8 mouse cellular contexts compared by ENCODE assay signal in the genomic region with DNA sequence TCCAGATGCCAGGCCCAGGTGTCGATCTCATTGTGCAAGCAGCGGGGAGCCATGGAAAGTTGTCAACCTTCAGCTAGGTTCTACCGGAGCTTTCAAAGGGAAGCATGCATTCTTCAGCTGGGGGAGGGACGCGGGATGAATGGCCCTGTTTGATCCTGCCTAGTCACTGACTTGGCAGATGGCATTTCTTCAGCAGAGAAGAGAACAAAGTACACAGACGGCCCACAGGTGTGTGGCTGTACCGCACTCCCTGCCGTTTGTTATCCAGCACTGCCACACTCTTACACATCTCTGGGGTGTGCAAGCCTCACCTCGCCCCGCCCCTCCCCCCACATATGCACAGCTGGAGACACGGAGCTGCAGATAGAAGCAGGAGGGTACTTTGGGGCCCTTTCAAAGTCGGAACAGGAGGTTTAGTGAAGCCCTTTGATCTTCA.
DNase-seq lines count a peak whose midpoint lies in the region; ATAC-seq lines count a peak whose summit lies in the region.

No protein-coding gene starts in this region.

- H3K9ac ChIP-seq in hindbrain, embryonic 11.5 days (ENCODE audit: low read depth, low read length): no peak overlapping the region
- no peak overlapping the region for H3K9ac ChIP-seq in hindbrain, embryonic 16.5 days (ENCODE audit: low read depth, low read length)
- H3K9ac ChIP-seq in kidney, embryonic 16.5 days (replicated peaks; ENCODE audit: low read length): no peak overlapping the region
- H3K9ac ChIP-seq in stomach, embryonic 14.5 days (replicated peaks; ENCODE audit: low read depth, low read length): no peak overlapping the region

- H3K4me2 ChIP-seq in hindbrain, embryonic 11.5 days (replicated peaks; ENCODE audit: low read depth, low read length): no peak overlapping the region
- H3K4me2 ChIP-seq in hindbrain, embryonic 16.5 days (ENCODE audit: low read length): no peak overlapping the region
- H3K4me2 ChIP-seq in kidney, embryonic 16.5 days (replicated peaks; ENCODE audit: low read depth, low read length): no peak overlapping the region
- no peak overlapping the region for H3K4me2 ChIP-seq in stomach, embryonic 14.5 days (replicated peaks; ENCODE audit: low read depth, low read length)

- no peaks in the 10 kb centered on the region for H3K9me3 ChIP-seq in hindbrain, embryonic 11.5 days (ENCODE audit: control insufficient read depth, low read length)
- no peaks in the 10 kb centered on the region for H3K9me3 ChIP-seq in hindbrain, embryonic 16.5 days (ENCODE audit: control insufficient read depth, low read length)
- H3K9me3 ChIP-seq in kidney, embryonic 16.5 days (ENCODE audit: low read length): no peaks in the 10 kb centered on the region
- no peaks in the 10 kb centered on the region for H3K9me3 ChIP-seq in stomach, embryonic 14.5 days (ENCODE audit: control insufficient read depth, low read depth, low read length)

- DNase-seq in hindbrain, embryonic 11.5 days (ENCODE audit: low spot score): peak; percentile 12
- DNase-seq in brain, adult 2 months (ENCODE audit: low read depth, low spot score): peak; percentile 22
- DNase-seq in frontal cortex, postnatal 25 days (ENCODE audit: low spot score in 2 of 2): no peak
- no peak for DNase-seq in layer of hippocampus, postnatal 10 days (ENCODE audit: low spot score in 2 of 2)

- H3K27me3 ChIP-seq in hindbrain, embryonic 11.5 days (ENCODE audit: control insufficient read depth, insufficient read depth, low read length): no peaks in the 10 kb centered on the region; the same call in 1 of the 2 replicates
- H3K27me3 ChIP-seq in hindbrain, embryonic 16.5 days (replicated peaks; ENCODE audit: control insufficient read depth, insufficient read depth, low read length): no peaks in the 10 kb centered on the region
- H3K27me3 ChIP-seq in kidney, embryonic 16.5 days (ENCODE audit: insufficient read depth, low read length): no peaks in the 10 kb centered on the region
- H3K27me3 ChIP-seq in stomach, embryonic 14.5 days (ENCODE audit: control insufficient read depth, insufficient read depth, low read length): no peaks in the 10 kb centered on the region

- no peak for ATAC-seq in hindbrain, embryonic 11.5 days (ENCODE audit: low FRiP score)
- no peak; the same call in 1 of the 2 replicates for ATAC-seq in hindbrain, embryonic 16.5 days
- peak; percentile 52; the same call in 1 of the 2 replicates for ATAC-seq in kidney, embryonic 16.5 days (ENCODE audit: low FRiP score, low TSS enrichment)
- peak; percentile 78 for ATAC-seq in stomach, embryonic 14.5 days (ENCODE audit: insufficient number of reproducible peaks, insufficient read depth, low FRiP score, low read depth)
- ATAC-seq in megakaryocyte, adult 5-6 weeks (ENCODE audit: poor library complexity, severe bottlenecking): no peak

- 14% methylated on average over 12 of the region's 12 CpGs for WGBS in hindbrain, embryonic 11.5 days
- 17% methylated on average over 12 of the region's 12 CpGs for WGBS in hindbrain, embryonic 16.5 days
- WGBS in kidney, embryonic 16.5 days: 18% methylated on average over 12 of the region's 12 CpGs
- 17% methylated on average over 12 of the region's 12 CpGs for WGBS in stomach, embryonic 14.5 days

- H3K4me1 ChIP-seq in hindbrain, embryonic 11.5 days (replicated peaks; ENCODE audit: control insufficient read depth, insufficient read depth, low read length): no peaks in the 10 kb centered on the region
- peaks cover 8% of the 10 kb centered on the region for H3K4me1 ChIP-seq in hindbrain, embryonic 16.5 days (ENCODE audit: control insufficient read depth, insufficient read depth, low read depth, low read length)
- H3K4me1 ChIP-seq in kidney, embryonic 16.5 days (ENCODE audit: insufficient read depth, low read length): peaks cover 16% of the 10 kb centered on the region
- H3K4me1 ChIP-seq in stomach, embryonic 14.5 days (ENCODE audit: control insufficient read depth, insufficient read depth, low read length): peaks cover 2% of the 10 kb centered on the region; the same call in 1 of the 2 replicates

- no peak overlapping the region for H3K27ac ChIP-seq in hindbrain, embryonic 11.5 days (ENCODE audit: low read depth, low read length)
- no peak overlapping the region for H3K27ac ChIP-seq in hindbrain, embryonic 16.5 days (ENCODE audit: low read depth, low read length)
- no peak overlapping the region for H3K27ac ChIP-seq in kidney, embryonic 16.5 days (ENCODE audit: low read length)
- peak overlapping the region; percentile 11; the same call in 1 of the 2 replicates for H3K27ac ChIP-seq in stomach, embryonic 14.5 days (ENCODE audit: low read length)

- H3K4me3 ChIP-seq in hindbrain, embryonic 11.5 days (ENCODE audit: low read depth, low read length): no peak overlapping the region
- no peak overlapping the region for H3K4me3 ChIP-seq in hindbrain, embryonic 16.5 days (ENCODE audit: low read length)
- H3K4me3 ChIP-seq in kidney, embryonic 16.5 days (ENCODE audit: low read length): no peak overlapping the region
- H3K4me3 ChIP-seq in stomach, embryonic 14.5 days (ENCODE audit: low read depth, low read length): no peak overlapping the region

- H3K36me3 ChIP-seq in hindbrain, embryonic 11.5 days (ENCODE audit: control insufficient read depth, insufficient read depth, low read length): no peaks in the 10 kb centered on the region
- no peaks in the 10 kb centered on the region for H3K36me3 ChIP-seq in hindbrain, embryonic 16.5 days (ENCODE audit: control insufficient read depth, insufficient read depth, low read length)
- peaks cover 35% of the 10 kb centered on the region for H3K36me3 ChIP-seq in kidney, embryonic 16.5 days (ENCODE audit: insufficient read depth, low read length)
- peaks cover 9% of the 10 kb centered on the region; the same call in 1 of the 2 replicates for H3K36me3 ChIP-seq in stomach, embryonic 14.5 days (ENCODE audit: control insufficient read depth, insufficient read depth, low read length)

Comparison
In these comparisons a context has a peak if more than half of its experiments do, and no peak if none do; other contexts are left out.
1. ATAC-seq: peak in kidney, embryonic 16.5 days (single experiment) and stomach, embryonic 14.5 days (single experiment); none in hindbrain, embryonic 11.5 days (single experiment), hindbrain, embryonic 16.5 days (single experiment) and megakaryocyte, adult 5-6 weeks (single experiment).
2. DNase-seq: peak in hindbrain, embryonic 11.5 days (single experiment) and brain, adult 2 months (single experiment); none in frontal cortex, postnatal 25 days (0 of 2) and layer of hippocampus, postnatal 10 days (0 of 2).